Mouse (Mus musculus): ENCODE results near the gene Lemd2.

The Lemd2 gene

GRCm38 (mm10) chr17:27154256-27154655 lies 50.0 kb downstream of the Lemd2 start:
- no peak for DNase-seq

DNA sequence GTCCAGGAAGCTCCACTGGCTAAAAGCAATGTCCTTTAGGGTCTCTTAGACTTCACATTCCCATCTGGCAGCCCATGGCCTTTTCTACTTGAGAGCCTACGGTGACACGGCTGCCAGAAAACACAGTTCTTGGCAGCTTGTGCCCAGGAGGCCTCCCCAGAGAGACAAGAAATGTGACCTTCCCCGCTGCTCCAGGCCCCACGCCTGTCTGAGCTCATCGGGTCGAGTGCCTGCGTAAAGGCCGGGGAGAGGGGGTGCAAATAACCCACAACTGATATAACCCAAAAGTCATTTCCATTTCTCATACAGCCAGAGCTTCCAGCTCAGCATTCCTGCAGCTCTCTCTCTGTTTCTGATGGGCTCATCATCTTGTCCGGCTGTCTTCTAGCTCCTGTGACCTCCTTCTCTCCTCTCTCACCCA lies 50.5 kb downstream of the Lemd2 start:
- no peak for DNase-seq

- DNase-seq = no peak
These were observed 51.1 kb downstream of the Lemd2 start for GRCm38 (mm10) chr17:27152976-27153723.

- peak; percentile 81 for DNase-seq
These were observed 52.9 kb downstream of the Lemd2 start for GRCm38 (mm10) chr17:27151411-27151810.

GRCm38 (mm10) chr17:27150871-27151270 lies 53.4 kb downstream of the Lemd2 start:
- no peak for DNase-seq

- DNase-seq = no peak
These were observed 57.8 kb downstream of the Lemd2 start for GRCm38 (mm10) chr17:27146323-27146923.

DNA sequence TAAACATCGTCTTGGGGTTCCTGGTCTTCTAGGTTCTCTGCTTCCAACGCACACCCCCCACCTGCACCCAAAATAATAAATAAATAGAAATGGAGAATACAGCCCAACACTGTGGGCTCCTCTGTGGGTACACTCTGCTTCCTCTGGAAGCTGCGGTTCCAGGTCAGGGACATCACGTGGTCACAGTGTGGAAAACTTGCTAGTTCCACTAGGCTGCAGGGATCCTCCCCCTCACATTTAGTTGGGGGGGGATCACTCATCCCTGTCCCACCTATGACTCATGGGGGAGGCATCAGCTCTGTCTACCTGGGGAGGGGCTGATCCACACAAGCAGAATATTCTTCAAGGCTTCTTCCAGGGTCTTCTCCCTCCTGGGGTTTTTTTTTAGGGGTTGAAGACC lies 60.1 kb downstream of the Lemd2 start:
- no peak for DNase-seq

GRCm38 (mm10) chr17:27141971-27142450 lies 62.3 kb downstream of the Lemd2 start:
- DNase-seq = no peak

- DNase-seq = no peak
These were observed 64.0 kb downstream of the Lemd2 start for GRCm38 (mm10) chr17:27140262-27140661.
